Mouse (Mus musculus) activated CD4-positive, CD25-positive, alpha-beta regulatory T cell, adult 9 weeks (primary cell): ENCODE data around the gene Olfr378. TPM values are rescaled to one million over a fixed set of nuclear protein-coding genes. Genes with fewer than 3 reads are reported as not detected.

Experiments used
- polyA plus RNA-seq: library from polyadenylated mRNA; unstranded; fragments of 100-300 nt; shearing (Covaris generic); gene quantifications from one replicate; pipeline ENCODE4 v1.2.1, GENCODE M21; 2017

Gene Olfr378
- not detected for polyA plus RNA-seq

DNA sequence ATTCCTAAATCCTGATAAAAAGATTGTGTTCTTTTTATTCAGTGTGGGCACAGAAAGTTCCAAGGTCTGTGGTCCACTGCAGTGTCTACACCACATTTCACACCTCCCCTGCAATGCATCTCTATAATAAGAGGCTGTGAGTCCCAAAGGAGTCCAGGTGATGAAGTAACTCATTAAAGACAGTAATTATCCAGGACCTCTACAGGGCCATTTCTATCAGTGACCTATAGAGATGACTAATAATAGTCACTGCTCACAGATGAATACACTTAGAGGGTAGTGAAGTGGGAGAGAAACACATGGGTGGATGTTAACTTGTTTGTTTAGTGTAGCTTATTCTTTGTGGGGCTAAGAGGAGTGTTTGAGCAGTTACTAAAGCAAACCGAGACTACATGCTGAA lies at the start of gene Olfr378:
Gene Olfr378, minus strand, starts transcription at position 101 of the 400 bp plus-strand sequence.

GRCm38 (mm10) chr11:73457408-73457807 lies 29.1 kb upstream of the Olfr378 start, which contains the start of gene Olfr380:
TSS of gene Olfr380 (minus strand) at chr11:73457508.

GRCm38 (mm10) chr11:73399514-73399913 lies 28.8 kb downstream of the Olfr378 start, which contains the start of gene Olfr1:
TSS of gene Olfr1 (minus strand) at chr11:73399614.

Other genes with a start within 250 kb of the Olfr378 start
- 14.2 TPM for gene Ctns, start 229.4 kb downstream of the Olfr378 start, polyA plus RNA-seq
- 7.7 TPM for gene Shpk, start 229.0 kb downstream of the Olfr378 start, polyA plus RNA-seq
- gene Trpv1, start 194.2 kb downstream of the Olfr378 start, polyA plus RNA-seq = not detected
- gene Trpv3, start 161.1 kb downstream of the Olfr378 start, polyA plus RNA-seq = not detected
- gene Aspa, start 98.9 kb downstream of the Olfr378 start, polyA plus RNA-seq = not detected
- not detected for gene Gm49340, start 98.7 kb downstream of the Olfr378 start, polyA plus RNA-seq
- gene Spata22, start 98.7 kb downstream of the Olfr378 start, polyA plus RNA-seq = not detected
- gene Olfr20, start 77.7 kb downstream of the Olfr378 start, polyA plus RNA-seq = not detected
- not detected for gene Olfr376, start 57.2 kb downstream of the Olfr378 start, polyA plus RNA-seq
- not detected for gene Olfr1, start 28.9 kb downstream of the Olfr378 start, polyA plus RNA-seq
- 0.18 TPM for gene Olfr380, start 29.0 kb upstream of the Olfr378 start, polyA plus RNA-seq
- not detected for gene Olfr381, start 63.1 kb upstream of the Olfr378 start, polyA plus RNA-seq
- gene Olfr382, start 88.7 kb upstream of the Olfr378 start, polyA plus RNA-seq = not detected
- gene Olfr385, start 164.5 kb upstream of the Olfr378 start, polyA plus RNA-seq = not detected
- not detected for gene Olfr384, start 170.1 kb upstream of the Olfr378 start, polyA plus RNA-seq